In the genomic region with DNA sequence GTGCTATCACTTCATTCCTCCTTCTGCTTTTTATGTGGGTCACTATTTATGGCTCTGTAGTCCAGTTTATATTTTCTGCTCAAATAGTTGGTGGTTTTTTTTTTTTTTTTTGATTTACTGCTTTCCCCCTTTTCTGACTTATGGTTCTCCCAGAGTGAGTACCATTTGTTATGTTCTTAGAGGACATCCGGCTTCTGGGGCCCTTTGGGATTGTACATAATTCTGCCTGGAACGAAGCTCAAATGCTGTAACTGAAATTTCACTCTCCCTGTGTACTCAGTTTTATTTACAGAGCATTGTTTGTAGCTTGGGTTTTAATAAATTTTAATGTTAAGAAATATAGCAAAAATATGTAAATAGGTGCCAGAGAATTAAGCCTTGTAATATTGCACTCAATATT, we compare ENCODE assay signal across 24 mouse cellular contexts.
DNase-seq lines count a peak whose midpoint lies in the region; ATAC-seq and TF ChIP-seq lines count a peak whose summit lies in the region.
"Had no signal": no experiment of that assay in that cellular context is flagged by ENCODE, and none has a peak within 500 bp of the region (broad histone marks: within the 10 kb centered on the region; RNA-seq: fewer than 3 reads in every experiment).

No protein-coding gene starts in this region.

- H3K9ac ChIP-seq in kidney, embryonic 14.5 days (ENCODE audit: low read depth, low read length): no peak overlapping the region
- no peak overlapping the region for H3K9ac ChIP-seq in kidney, postnatal 0 days (ENCODE audit: low read depth, low read length)
- H3K9ac ChIP-seq: embryonic facial prominence, embryonic 12.5 days; embryonic facial prominence, embryonic 15.5 days; forebrain, postnatal 0 days; hindbrain, embryonic 12.5 days; hindbrain, embryonic 15.5 days had no signal

- no peak for ATAC-seq in kidney, embryonic 14.5 days (ENCODE audit: low FRiP score, low TSS enrichment)
- ATAC-seq in kidney, postnatal 0 days (replicated peaks; ENCODE audit: low FRiP score, low read depth): no peak
- ATAC-seq: forebrain, postnatal 0 days; Patski had no signal

- peaks cover 6% of the 10 kb centered on the region for H3K4me1 ChIP-seq in heart, embryonic 10.5 days
- 0 out of 2 replicates have a peak, but pooled peaks cover 5% of the 10 kb centered on the region for H3K4me1 ChIP-seq in kidney, embryonic 14.5 days (ENCODE audit: control insufficient read depth, insufficient read depth, low read length)
- 0 out of 2 replicates have a peak, but pooled peaks cover 6% of the 10 kb centered on the region for H3K4me1 ChIP-seq in kidney, postnatal 0 days (replicated peaks; ENCODE audit: insufficient read depth, low read length)
- H3K4me1 ChIP-seq: embryonic facial prominence, embryonic 12.5 days; embryonic facial prominence, embryonic 15.5 days; hindbrain, embryonic 12.5 days; hindbrain, embryonic 15.5 days had no signal

- H3K36me3 ChIP-seq in heart, embryonic 10.5 days: no peaks in the 10 kb centered on the region
- no peaks in the 10 kb centered on the region for H3K36me3 ChIP-seq in kidney, embryonic 14.5 days (ENCODE audit: control insufficient read depth, insufficient read depth, low read length)
- H3K36me3 ChIP-seq in kidney, postnatal 0 days (ENCODE audit: insufficient read depth, low read length): no peaks in the 10 kb centered on the region
- H3K36me3 ChIP-seq: embryonic facial prominence, embryonic 12.5 days; embryonic facial prominence, embryonic 15.5 days; G1E; hindbrain, embryonic 12.5 days; hindbrain, embryonic 15.5 days had no signal

- H3K27ac ChIP-seq in heart, embryonic 10.5 days: no peak overlapping the region
- peak overlapping the region; percentile 67; the same call in 1 of the 2 replicates for H3K27ac ChIP-seq in kidney, embryonic 14.5 days (ENCODE audit: low read depth, low read length)
- H3K27ac ChIP-seq in kidney, postnatal 0 days: no peak overlapping the region
- H3K27ac ChIP-seq: embryonic facial prominence, embryonic 12.5 days; embryonic facial prominence, embryonic 15.5 days; hindbrain, embryonic 12.5 days; hindbrain, embryonic 15.5 days had no signal

- no peaks in the 10 kb centered on the region for H3K9me3 ChIP-seq in heart, embryonic 10.5 days
- no peaks in the 10 kb centered on the region for H3K9me3 ChIP-seq in kidney, embryonic 14.5 days (ENCODE audit: control insufficient read depth, low read length)
- H3K9me3 ChIP-seq in kidney, postnatal 0 days (replicated peaks; ENCODE audit: low read length): no peaks in the 10 kb centered on the region
- H3K9me3 ChIP-seq: embryonic facial prominence, embryonic 12.5 days; embryonic facial prominence, embryonic 15.5 days; G1E; hindbrain, embryonic 12.5 days; hindbrain, embryonic 15.5 days had no signal

- no peaks in the 10 kb centered on the region for H3K27me3 ChIP-seq in heart, embryonic 10.5 days (ENCODE audit: insufficient read depth, poor library complexity, severe bottlenecking)
- H3K27me3 ChIP-seq in kidney, embryonic 14.5 days (ENCODE audit: control insufficient read depth, insufficient read depth, low read length): no peaks in the 10 kb centered on the region
- H3K27me3 ChIP-seq in kidney, postnatal 0 days (ENCODE audit: insufficient read depth, low read length): no peaks in the 10 kb centered on the region
- H3K27me3 ChIP-seq: CH12.LX; embryonic facial prominence, embryonic 12.5 days; embryonic facial prominence, embryonic 15.5 days; hindbrain, embryonic 12.5 days; hindbrain, embryonic 15.5 days; Patski had no signal

- WGBS in heart, embryonic 10.5 days: 91% methylated on average over 2 of the region's 2 CpGs
- 54% methylated on average over 2 of the region's 2 CpGs for WGBS in kidney, embryonic 14.5 days
- WGBS in kidney, postnatal 0 days: 39% methylated on average over 2 of the region's 2 CpGs

- no peak overlapping the region for H3K4me2 ChIP-seq in kidney, embryonic 14.5 days (replicated peaks; ENCODE audit: low read depth, low read length)
- no peak overlapping the region for H3K4me2 ChIP-seq in kidney, postnatal 0 days (ENCODE audit: low read length)
- H3K4me2 ChIP-seq: embryonic facial prominence, embryonic 12.5 days; embryonic facial prominence, embryonic 15.5 days; heart, embryonic 11.5 days; hindbrain, embryonic 12.5 days; hindbrain, embryonic 15.5 days had no signal

- TF ChIP-seq CTCF in kidney, postnatal 0 days (IDR thresholded peaks at IDR 0.05; ENCODE audit: low read depth): no peak

- H3K4me3 ChIP-seq in heart, embryonic 10.5 days: no peak overlapping the region
- no peak overlapping the region for H3K4me3 ChIP-seq in kidney, embryonic 14.5 days (ENCODE audit: low read length)
- no peak overlapping the region for H3K4me3 ChIP-seq in kidney, postnatal 0 days (replicated peaks; ENCODE audit: low read depth, low read length)
- H3K4me3 ChIP-seq: embryonic facial prominence, embryonic 12.5 days; embryonic facial prominence, embryonic 15.5 days; hindbrain, embryonic 12.5 days; hindbrain, embryonic 15.5 days had no signal

- peak; percentile 85 for DNase-seq in heart, adult 11 months
- DNase-seq in heart, embryonic 10.5 days (ENCODE audit: low spot score): no peak
- DNase-seq in kidney, adult 8-10 months: no peak
- DNase-seq in kidney, postnatal 0 days (ENCODE audit: low spot score): peak; percentile 81
- DNase-seq in kidney, adult 9 months: no peak
- DNase-seq in kidney, postnatal 14 days: peak; percentile 30
- DNase-seq: adrenal gland, postnatal 10 days; adrenal gland, postnatal 36 days; B cell, adult 2 months; cerebellum, adult 18-20 months; cerebellum, adult 9-10 months; cerebellum, postnatal 14 days; forebrain, postnatal 0 days; gastrocnemius, postnatal 10 days; gastrocnemius, postnatal 36 days had no signal

Comparison
In these comparisons a context has a peak if more than half of its experiments do, and no peak if none do; other contexts are left out.
1. DNase-seq: peak in heart, adult 11 months (single experiment), kidney, postnatal 0 days (single experiment) and kidney, postnatal 14 days (single experiment); none in heart, embryonic 10.5 days (single experiment), kidney, adult 8-10 months (0 of 2) and kidney, adult 9 months (single experiment).